Mouse (Mus musculus) T-helper 1 cell (primary cell): ENCODE measurements around the gene D930007J09Rik.

Source experiments
- in situ Hi-C: fragments of 300-600 bp; cut with MboI, MseI; formaldehyde crosslinking; loops from one replicate; pipeline ENCODE4 v1.15.1; 2025; ENCODE audit warnings: high pct_unique_total_duplicates

D930007J09Rik gene

GRCm38 (mm10) chr13:32760795-32761194 lies 41.9 kb downstream of the D930007J09Rik start:
- in situ Hi-C loops: no loop called here

GRCm38 (mm10) chr13:32759036-32759435 lies 43.6 kb downstream of the D930007J09Rik start:
- in situ Hi-C loops: no loop called here
